Mouse (Mus musculus) olfactory bulb, adult 2 months (tissue): Measurements from ENCODE around the gene Tspan14.

ENCODE experiments used
- CTCF ChIP-seq: fragments of 200-500 bp; IDR thresholded peaks from 2 replicates; pipeline ENCODE4 v1.5.1; 2012; ENCODE audit warnings: low read depth, mild to moderate bottlenecking, low read length, moderate library complexity; ENCODE audit not compliant: insufficient read depth
- POLR2A ChIP-seq: fragments of 200-500 bp; IDR thresholded peaks from 2 replicates; pipeline ENCODE4 v1.6.1; 2012; ENCODE audit warnings: mild to moderate bottlenecking, low read depth, low read length, moderate library complexity; ENCODE audit not compliant: insufficient read depth

DNA sequence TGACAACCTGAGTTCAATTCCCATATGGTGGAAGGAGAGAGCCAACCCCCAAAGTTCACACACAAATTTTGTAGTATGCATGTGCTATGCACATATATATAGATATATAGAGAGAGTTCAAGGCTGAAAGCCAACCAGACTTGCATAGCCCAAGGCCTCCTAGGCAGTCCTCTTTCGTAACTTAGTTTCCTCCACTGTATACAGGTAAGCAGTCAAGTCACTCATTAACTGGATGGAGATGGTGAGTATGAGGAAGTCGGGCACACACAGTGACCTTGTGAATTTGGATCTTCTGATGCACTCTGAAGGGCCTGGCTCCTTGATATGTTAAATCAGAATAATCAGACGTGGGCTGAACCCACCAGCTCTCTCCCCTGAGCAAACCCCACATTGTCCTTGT is 68.7 kb downstream of the Tspan14 start:
- TF ChIP-seq CTCF: no peak
- TF ChIP-seq POLR2A: no peak
